Mouse (Mus musculus) layer of hippocampus, adult 8-10 months (tissue): ENCODE data around the gene Sobp. TPM values are rescaled to one million over a fixed set of nuclear protein-coding genes. Genes with fewer than 3 reads are reported as not detected.

Experiments
- DNase-seq, 2 experiments: peaks; one replicate each; pipeline ENCODE4 v3.0.0; 2022; ENCODE audit warnings: low spot score in 2 of 2
- total RNA-seq, 4 experiments: library from RNA; stranded (reverse); gene quantifications; 2 replicates each; pipeline ENCODE4 v1.2.4; 2022

Gene Sobp
- total RNA-seq, 4 experiments from 2014 or later = 70.2 to 79.5 (median 72.3) TPM

DNA sequence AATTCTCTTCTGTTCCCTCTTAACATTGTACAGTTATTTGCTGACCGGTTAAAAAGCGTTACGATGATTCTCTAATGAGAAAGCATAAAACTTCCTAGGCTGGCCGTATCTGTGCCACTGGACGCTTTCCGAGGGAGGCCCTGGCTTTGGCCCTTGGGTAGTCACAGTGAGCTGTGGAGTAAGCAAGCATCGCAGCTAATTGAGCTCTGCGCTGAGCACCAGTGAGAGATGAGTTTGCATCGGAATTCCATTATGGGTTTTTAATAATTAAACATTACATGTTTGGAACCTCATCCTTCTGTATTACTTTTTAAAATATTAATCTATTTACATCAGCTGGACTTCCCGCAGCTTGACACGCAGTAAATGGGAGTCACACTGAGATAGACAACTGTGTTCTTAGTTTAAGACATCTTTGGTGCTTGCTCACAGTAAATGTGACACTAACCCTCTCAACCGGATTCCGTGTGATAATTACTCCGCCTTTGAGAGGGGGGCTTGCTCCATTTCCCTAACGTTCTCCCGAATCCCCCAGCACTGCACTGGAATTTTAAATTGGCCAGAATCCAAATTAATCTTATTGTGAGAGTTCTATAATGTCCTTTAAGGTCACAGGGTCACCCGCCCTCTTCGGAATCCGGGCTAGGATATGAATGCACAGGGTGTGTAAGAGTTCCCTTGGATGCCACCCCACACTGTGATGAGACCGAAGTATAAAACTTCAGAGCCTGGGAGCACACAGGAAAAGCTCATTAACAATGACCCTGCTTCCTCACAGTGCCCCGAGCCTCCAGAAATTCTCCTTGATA is 137.5 kb downstream of the Sobp start:
- DNase-seq = no peak

DNA sequence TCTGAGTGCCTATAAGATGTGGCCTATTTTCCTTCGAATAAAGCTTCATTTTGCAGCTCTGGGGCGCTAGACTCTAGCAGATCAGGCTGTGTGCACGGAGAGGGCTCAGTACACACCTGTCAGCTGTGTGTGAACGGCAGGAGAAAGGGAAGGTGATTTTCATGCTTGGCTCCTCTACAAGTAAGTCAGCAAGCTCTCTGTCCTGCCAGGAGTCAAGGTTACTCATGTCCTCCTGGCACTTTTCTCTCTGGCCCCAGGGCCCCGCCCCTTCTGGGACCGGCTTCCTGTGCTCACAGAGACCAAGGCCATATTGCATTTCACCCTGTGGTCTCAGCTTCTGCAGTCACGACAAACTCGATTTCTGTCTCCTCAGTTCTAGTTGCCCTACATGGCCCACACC is 138.8 kb downstream of the Sobp start:
- no peak for DNase-seq

DNA sequence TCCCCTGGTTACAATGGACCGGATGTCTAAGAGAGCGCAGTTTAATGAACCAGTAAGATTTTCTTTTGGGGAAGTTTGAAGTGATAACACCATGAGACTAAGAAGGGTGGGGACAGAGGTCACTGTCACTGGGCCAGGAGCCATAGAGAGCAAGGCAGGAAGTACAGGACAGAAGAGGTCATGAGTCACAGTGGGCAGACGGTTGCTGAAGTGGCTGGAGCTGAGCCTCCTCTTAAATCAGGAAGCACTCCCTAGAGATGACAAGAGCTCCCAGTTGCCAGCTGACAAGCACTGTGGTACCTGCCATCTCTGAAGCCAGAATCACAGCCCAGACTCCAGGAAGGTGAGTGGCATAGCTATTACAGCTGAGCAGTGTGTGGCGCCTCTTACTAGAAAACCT is 139.5 kb downstream of the Sobp start:
- DNase-seq = no peak

DNA sequence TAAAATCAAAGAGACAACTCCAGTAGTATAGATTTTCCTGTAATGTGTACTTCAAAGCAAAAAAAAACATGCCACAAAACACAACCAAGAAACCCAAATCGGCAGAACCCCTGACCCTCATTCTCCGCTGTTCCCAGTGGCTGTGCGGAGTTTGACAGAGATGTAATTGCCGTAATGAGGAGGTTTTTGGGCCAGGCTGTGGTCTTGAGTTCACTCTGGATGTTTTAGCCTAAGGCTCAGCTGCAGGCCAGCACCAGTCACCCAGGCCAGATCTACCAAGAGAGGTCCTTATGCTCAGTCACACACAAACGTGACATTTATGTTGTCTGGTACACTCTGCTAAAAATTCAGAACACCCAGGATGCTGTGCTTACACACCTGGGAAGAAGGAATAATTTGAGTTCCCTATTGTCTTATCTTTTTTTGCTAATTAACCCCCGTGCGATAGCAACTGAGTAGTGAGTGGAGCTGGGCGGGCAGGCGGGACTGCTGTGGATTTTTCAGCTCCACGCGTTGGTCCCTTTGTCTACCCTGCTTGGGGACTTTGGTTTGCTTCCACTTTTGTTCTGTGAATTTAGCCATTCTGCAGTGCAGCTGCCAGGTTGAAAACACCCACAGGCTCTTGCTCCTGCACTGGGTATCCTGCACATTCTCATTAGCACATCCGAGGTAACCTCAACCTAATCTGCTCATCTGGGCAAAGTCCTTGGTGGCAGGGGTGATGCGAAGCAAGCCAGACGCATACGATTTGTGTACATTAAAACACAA is 140.7 kb downstream of the Sobp start:
- DNase-seq = no peak

DNA sequence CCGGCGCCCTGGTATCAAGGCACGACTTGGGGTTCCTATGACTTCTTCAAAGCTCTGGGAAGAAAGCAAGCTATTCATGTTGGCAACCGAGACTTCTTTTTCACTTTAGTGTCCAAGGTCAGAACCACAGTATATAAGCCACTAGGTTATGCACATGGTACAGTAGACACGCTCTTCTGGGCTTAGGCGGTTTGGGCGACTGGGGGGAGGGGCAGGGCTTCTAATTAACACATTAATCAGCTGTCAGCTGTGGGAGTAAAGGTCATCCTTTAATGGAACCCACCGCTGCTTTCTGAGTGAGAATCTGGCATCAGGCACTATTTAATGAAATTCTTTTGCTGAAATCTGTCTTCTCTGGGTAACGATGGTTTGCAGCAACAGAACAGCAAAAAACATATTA is 147.3 kb downstream of the Sobp start:
- no peak for DNase-seq

DNA sequence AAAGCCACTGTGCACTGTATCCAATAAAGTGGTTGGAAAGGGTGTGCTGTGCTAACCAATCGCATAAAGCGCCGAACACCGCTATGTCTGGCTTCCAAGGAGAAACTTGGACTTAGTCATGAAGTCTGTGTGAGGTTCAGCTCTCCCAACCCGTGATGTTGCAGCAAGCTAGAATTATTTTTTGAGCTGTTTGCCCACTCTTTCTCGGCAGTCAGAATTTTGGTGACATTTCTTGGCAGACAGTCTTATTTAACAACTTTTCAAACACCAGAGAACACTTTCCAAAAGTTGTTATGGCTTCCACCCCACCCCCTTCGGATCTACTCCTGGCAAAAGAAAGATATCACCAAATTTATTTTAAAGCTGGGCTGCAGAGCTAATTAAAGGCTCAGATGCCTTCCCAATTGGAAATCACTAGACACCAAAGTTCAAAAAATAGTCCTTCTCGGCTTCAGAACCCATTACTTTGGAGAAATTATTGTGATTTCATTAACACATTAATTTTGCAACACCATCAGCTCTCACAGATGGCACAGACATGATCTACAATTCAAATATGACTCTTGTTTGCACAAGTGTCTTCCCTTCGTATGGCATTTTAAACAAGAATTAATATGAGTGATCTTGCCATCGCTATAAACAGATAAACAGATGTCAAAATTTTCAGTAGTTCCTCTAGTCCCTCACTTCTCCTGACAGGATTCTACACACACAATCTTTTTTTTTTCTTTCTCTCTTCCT is 150.7 kb downstream of the Sobp start:
- DNase-seq = peak in 1 of 2 experiments; percentile 40

DNA sequence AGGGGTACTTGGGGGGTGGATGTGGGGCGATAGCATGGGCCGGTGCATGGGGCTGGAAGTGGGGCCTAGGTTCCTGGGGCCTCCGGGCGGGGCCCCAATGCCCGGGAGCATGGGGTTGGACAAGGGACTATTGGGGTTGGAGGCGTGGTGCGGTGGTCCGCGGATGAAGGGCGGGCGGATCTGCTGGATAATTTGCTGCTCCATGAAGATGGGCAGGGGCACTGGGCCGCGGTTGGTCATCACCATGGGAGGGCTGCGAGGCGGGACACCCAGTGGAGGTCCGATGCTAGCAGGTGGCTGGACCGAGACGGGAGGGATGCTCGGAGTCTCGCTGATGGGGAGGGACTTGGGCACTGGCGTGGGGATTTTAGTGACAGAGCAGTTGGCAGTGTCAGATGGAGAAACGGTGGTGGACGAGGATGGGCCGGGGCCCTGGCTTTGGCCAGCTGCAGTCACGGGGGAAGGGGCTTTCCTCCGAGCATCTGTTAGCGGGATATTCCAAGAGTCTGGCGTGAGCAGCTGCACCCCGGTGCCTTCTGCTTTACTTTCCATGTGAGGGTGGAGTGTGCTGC is 152.1 kb downstream of the Sobp start:
- no peak for DNase-seq

DNA sequence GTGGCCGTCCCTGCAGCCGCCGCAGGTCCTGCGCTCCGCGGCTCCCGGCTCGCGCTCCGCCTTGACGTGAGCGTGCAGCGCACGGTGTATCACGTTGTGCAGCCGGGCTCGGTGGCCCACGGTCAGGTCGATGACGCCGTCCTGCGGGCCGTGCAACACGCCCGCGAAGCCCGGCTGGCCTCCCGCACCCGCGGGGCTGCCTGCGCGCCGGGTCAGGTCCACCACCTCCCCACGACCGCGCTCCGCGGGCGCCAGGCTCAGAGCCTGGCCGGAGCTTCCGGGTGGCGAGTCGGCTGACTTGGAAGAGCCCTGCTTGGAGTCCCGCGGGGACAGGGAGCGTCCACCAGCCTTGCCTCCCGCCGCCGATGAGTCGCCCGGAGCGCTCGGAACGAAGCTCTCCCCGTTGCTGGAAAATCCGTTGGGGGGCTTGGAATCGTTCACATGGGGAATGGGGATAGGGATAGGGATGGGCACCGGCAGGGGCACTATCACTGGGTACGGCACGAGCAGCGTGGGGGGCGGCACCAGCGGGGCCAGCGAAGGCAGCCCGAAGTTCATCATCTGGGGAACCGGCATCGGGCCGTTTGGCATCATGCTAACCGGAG is 152.7 kb downstream of the Sobp start:
- DNase-seq = no peak

DNA sequence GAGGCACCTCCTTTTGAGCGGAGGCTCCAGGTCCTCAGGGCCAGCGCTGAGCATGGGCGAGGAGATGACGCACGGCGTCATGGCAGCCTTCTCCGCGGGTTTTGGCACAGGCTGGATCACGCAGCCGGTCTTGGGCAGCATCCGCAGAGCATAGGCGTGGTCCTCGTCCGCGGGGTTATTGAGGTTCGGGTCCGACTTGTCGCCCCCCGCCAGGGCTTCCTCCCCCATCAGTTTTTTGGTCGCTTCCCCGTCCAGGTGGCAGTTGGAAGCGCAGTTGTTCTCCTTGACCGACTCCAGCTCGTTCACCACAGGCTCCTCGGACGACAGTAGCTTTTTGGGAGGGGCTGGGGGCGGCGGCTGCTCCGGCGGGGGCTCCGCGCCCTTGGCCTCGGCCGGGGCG is 153.3 kb downstream of the Sobp start:
- DNase-seq = no peak

DNA sequence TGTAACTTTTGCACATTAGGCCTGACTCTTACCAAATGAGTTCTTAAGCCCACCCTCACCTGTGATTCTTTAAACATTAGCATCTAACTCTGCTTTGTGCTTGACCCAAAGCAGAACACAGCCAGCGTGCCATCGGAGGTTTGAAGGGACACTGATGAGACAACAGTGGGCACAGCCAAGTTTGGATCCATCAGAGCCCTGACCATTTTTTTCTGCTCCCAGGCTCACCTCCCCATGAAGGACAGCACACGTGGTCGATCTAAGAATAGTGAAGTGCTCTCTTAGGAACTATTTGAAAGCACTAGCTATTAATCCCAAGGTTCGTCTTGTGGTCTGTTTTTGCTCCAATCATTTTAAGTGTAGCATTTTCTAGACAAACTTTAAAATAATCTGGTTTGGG is 159.5 kb downstream of the Sobp start:
- no peak for DNase-seq

DNA sequence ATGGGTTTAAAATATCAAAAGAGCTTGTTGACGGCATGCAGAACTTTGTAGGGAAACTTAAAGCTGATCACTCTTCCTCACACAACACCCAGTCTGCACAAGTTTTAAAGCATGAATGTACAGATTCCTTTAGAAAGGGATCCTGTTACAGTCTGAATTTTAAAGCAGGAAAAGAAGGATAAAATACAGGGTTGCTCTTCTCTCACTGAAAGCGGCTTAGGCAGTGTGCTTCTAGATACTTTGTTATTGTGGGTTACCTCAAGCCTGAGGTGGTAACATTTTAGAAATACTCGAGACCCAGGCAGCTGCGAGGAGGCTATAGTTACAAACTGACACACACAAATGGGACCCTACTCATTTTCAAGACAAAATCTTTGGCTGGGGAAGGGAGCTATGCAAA is 160.0 kb downstream of the Sobp start:
- no peak for DNase-seq

DNA sequence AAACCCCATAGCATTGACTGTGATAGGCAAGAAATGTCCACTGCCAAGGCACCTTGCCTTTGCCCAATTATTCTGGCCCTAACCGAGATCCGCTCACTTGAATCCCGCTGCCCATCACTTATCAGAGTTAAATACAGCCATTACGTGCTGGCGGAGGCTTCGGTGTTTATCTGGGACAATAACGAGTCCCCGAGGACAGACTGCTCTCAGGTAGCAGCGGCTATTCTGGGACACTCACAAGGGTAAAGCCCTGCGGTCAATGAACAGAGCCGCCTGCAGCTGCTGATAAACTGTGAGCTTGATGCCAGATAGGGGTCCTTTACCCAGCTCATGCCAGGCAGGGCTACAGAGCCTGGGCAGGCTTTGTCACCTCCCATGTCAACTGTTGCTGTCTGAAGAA is 166.2 kb downstream of the Sobp start:
- no peak for DNase-seq

DNA sequence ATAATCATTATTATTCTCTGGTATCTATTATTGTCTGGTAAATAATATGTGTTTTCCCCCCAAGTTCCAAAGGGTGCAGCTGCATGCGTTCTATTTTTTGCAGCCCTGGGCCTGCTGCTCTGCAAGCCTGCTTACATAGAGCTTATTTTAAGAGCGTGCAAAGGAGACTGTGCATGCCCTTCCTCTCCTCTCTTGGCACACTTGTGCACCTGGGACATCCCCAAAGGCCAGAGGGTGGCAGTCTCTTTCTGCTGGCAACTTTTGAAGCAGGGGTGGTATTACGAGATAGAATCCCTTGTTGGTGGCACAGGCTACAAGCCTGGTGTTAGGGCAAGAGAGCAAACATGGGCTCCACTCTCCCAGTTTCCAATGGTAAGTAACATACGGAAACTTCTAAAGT is 167.8 kb downstream of the Sobp start:
- no peak for DNase-seq

DNA sequence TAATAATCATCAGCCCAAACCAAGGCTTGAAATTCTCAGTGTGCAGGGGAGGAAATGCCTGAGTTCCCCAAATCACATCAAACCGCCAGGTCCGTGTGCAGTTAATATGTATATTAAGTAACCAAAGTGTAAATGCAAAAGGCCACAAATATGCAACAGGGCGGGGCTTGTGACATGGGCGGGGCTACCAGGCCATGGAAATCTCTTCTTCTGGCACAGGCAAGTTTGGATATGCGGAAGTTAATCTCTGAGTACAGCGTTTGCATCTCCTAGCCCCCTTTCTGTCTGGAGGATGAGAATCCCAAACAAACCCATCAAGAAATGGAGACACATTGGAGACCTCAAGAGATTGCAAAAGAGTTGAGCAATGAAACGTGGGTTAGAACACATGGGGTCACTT is 168.7 kb downstream of the Sobp start:
- no peak for DNase-seq

DNA sequence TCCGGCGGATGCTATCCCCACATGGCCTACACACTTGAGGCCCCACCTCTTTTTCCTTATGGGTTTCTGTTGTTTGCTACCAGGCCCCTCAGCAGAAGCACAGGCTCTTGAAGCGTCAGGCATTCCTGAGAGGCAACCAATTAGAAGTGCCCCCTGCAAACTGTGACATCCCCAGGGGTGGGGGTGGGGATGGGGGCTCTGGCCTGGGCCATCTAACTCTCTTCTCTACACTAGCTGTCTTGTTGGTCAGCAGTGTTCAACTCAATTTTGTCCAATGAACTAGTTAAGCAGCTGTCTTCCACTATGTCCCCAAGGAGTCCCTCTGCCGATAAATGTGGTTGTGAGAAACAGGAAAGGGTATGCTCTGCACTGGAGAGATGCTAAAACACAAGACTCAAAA is 169.3 kb downstream of the Sobp start:
- DNase-seq = no peak

DNA sequence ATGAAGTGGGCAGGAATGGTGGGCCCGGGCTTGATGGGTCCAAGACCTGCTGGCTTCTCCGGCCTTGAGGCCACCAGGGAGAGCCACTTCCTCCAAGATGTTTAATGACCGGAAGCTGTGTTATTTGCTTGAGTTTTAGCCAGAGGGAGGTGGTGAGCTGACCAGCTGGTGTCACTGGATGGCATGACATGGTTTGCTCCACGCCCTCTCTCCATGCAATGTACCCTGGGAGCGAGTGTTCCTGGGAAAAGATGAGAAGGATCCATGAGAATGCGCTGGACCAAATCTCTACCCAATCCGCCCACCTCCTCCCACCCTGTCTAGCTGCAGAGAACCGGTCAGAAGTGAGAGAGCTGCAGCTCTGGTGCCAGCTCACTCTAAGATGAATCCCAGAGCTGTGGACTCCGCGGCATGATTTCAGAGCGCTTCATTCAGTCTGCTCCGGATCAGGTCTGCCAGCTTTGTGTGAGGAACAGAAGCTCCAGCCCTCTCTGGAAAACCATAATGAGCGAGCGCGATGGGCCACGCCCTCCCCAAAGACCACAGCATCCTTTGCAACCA is 170.1 kb downstream of the Sobp start:
- DNase-seq = no peak

DNA sequence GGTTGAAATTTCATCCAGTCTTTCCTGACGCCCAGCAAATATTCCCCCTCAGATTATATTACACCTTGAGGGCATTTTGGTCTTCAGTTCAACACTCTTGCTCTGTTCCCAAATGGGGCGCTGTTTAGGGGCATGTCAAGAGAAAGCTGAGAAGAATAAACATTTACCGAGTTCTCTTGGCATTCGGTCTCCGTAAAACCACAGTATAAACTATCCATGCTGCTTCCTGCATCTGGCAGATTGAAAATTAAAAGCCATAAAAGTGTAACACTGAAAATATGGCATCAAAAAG is 170.9 kb downstream of the Sobp start:
- no peak for DNase-seq

DNA sequence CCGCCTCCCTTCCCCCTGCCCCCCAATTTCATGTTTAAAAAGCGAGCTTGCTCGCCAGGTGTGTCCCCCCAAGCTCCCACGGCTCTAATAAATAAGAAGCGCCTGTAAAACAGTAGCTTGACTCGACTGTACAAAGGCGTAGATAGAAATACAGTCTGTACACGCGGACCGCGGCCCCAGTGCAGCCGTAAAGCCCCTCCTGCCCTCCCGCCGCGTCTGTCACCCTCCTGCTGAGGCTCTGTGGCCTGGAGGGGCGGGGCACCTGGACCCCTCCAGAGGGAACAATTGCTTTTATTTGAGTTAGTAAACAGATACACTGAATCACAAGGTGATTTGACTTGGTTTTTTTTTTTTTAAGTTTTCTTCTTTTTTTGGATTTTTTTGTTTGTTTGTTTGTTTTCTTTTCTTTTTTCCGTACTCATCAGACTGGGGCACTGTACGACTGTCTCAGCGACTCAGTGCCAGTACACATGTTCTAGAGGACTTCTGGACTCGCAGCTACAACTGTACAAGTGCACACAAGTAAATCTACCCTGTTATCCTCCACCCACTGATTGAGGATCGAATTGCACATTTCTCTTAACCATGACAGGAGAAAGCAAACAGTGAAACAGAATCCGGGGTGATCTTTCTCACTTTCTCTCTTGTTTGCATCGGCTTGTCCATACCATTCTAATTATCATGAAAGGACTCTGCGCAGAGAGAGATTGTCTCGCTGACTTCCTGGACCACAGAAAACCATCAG is 171.4 kb downstream of the Sobp start:
- no peak for DNase-seq

DNA sequence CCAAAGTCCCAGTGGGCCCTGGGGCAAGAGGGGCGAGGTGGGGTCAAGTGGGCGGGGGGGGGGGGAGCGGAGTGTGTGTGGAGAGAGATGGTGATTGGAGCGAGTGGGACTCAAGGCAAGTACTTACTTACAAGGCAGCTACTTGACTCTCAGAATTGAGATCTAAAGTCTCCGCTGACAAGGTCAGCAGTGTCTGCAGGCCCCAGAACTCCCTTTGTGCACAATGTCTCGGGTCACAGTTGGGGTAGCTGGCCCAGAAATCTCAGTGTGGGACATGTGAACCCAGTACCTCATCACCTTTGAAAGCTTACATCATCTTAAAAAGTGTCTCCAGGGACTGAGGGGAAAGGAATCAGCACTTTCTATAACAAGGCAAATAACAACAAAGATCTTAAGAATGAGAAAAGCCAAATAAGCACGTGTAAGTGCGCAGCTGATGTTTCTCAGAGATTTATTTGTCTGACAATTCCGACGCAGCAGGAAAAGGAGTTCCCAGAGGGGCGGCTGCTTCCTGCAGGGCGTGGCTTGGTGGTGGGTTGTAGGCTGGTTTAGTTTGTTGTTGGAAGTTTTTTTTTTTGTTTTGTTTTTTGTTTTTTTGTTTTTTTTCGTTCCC is 172.2 kb downstream of the Sobp start:
- DNase-seq = no peak

DNA sequence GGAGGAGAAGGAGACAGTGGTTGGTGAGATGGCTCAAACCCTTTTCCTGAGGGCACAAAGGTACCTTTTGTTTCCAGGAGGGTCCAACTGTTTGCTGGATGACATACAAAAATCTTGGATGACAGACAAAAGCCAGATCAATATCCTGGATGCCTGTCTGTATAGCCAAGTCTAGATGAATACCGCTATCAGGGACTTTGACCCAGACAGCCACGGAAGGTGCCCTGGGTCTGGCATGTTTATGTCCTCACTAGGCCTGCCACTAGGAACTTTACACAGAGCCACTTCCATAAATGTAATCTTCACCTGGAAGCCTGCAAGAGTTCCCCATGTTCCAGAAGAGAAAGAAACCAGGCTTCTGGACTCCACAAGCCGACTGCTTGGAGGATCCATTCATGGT is 172.9 kb downstream of the Sobp start:
- DNase-seq = no peak
